ENCODE assay signal across 9 mouse cellular contexts in the genomic region with DNA sequence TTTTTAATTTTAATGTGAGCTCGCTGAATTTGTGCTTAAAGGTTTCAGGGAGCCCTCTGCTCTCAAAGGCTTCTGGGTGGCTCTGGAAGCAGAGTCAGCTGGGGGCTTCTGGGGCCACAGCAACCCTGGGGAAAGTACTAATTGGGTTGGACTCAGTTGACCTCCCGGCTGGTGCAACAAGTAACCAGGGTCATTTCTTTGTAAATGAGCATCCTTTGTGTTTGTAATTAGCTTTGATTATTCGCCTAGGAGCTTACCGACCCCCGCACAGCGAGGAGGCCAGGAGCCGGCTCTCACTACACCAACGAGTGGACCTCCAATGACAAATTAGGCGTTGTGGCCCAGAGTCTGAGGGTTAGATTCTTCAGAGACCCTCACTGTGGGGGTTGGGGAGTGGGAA. TPM values are rescaled to one million over a fixed set of nuclear protein-coding genes. Genes with fewer than 3 reads are reported as not detected.
DNase-seq lines count a peak whose midpoint lies in the region; ATAC-seq and TF ChIP-seq lines count a peak whose summit lies in the region.
"Had no signal": no experiment of that assay in that cellular context is flagged by ENCODE, and none has a peak within 500 bp of the region (broad histone marks: within the 10 kb centered on the region; RNA-seq: fewer than 3 reads in every experiment).

No protein-coding gene starts in this region.

- TF ChIP-seq POLR2A in cortical plate, adult 2 months (IDR thresholded peaks at IDR 0.05; ENCODE audit: extremely low read depth, insufficient read depth, low read length) = no peak

- no peaks in the 10 kb centered on the region for H3K36me3 ChIP-seq in heart, embryonic 16.5 days (ENCODE audit: control insufficient read depth, insufficient read depth)
- no peaks in the 10 kb centered on the region for H3K36me3 ChIP-seq in hindbrain, embryonic 13.5 days
- no peaks in the 10 kb centered on the region for H3K36me3 ChIP-seq in midbrain, embryonic 16.5 days (ENCODE audit: control insufficient read depth, insufficient read depth, low read length)

- WGBS in heart, embryonic 16.5 days = 11% methylated on average over 9 of the region's 9 CpGs
- WGBS in hindbrain, embryonic 13.5 days = 3% methylated on average over 9 of the region's 9 CpGs
- 3% methylated on average over 9 of the region's 9 CpGs for WGBS in midbrain, embryonic 16.5 days

- no peaks in the 10 kb centered on the region for H3K9me3 ChIP-seq in heart, embryonic 16.5 days (replicated peaks; ENCODE audit: control insufficient read depth, low read length)
- H3K9me3 ChIP-seq in hindbrain, embryonic 13.5 days = no peaks in the 10 kb centered on the region
- H3K9me3 ChIP-seq in midbrain, embryonic 16.5 days (replicated peaks; ENCODE audit: control insufficient read depth, low read length, poor library complexity, severe bottlenecking) = no peaks in the 10 kb centered on the region

- H3K4me1 ChIP-seq in heart, embryonic 16.5 days (ENCODE audit: control insufficient read depth, insufficient read depth, low read length) = peaks cover 2% of the 10 kb centered on the region; the same call in 1 of the 2 replicates
- H3K4me1 ChIP-seq in cortical plate, adult 2 months (ENCODE audit: control insufficient read depth, insufficient read depth, low read length) = no peaks in the 10 kb centered on the region
- H3K4me1 ChIP-seq in hindbrain, embryonic 13.5 days (replicated peaks) = peaks cover 10% of the 10 kb centered on the region; the same call in 1 of the 2 replicates
- peaks cover 2% of the 10 kb centered on the region; the same call in 1 of the 2 replicates for H3K4me1 ChIP-seq in midbrain, embryonic 16.5 days (ENCODE audit: control insufficient read depth, insufficient read depth, low read length)

- no peak for TF ChIP-seq CTCF in cortical plate, adult 2 months (IDR thresholded peaks at IDR 0.05; ENCODE audit: extremely low read depth, insufficient read depth, low read length)

- H3K27me3 ChIP-seq in heart, embryonic 16.5 days (ENCODE audit: control insufficient read depth, insufficient read depth, low read length) = peaks cover 7% of the 10 kb centered on the region; the same call in 1 of the 2 replicates
- H3K27me3 ChIP-seq in hindbrain, embryonic 13.5 days = peaks cover 74% of the 10 kb centered on the region
- H3K27me3 ChIP-seq in midbrain, embryonic 16.5 days (ENCODE audit: control insufficient read depth, insufficient read depth, low read depth, low read length) = no peaks in the 10 kb centered on the region; the same call in 1 of the 2 replicates

- no peak for DNase-seq in heart, adult 11 months
- DNase-seq in adrenal gland, postnatal 36 days = no peak
- no peak for DNase-seq in spleen, postnatal 14 days (ENCODE audit: low spot score in 2 of 2)
- DNase-seq in urinary bladder, postnatal 25 days (ENCODE audit: low spot score) = no peak

- H3K4me3 ChIP-seq in heart, embryonic 16.5 days (ENCODE audit: low read length) = peak overlapping the region; percentile 48
- H3K4me3 ChIP-seq in cortical plate, adult 2 months (ENCODE audit: insufficient read depth, low read length) = peak overlapping the region; percentile 37; the same call in 1 of the 2 replicates
- H3K4me3 ChIP-seq in hindbrain, embryonic 13.5 days = peak overlapping the region; percentile 35
- peak overlapping the region; percentile 39; the same call in 1 of the 2 replicates for H3K4me3 ChIP-seq in midbrain, embryonic 16.5 days (ENCODE audit: low read depth, low read length)

- no peak for ATAC-seq in heart, embryonic 16.5 days (replicated peaks; ENCODE audit: extremely low read depth, insufficient read depth, low FRiP score)
- peak; percentile 64 for ATAC-seq in hindbrain, embryonic 13.5 days (ENCODE audit: low FRiP score)
- ATAC-seq in midbrain, embryonic 16.5 days = 0 out of 2 replicates have a peak, but pooled peaks have one; percentile 36

- H3K4me2 ChIP-seq in heart, embryonic 16.5 days (ENCODE audit: low read depth, low read length) = peak overlapping the region; percentile 70
- H3K4me2 ChIP-seq in hindbrain, embryonic 13.5 days = peak overlapping the region; percentile 57
- peak overlapping the region; percentile 73 for H3K4me2 ChIP-seq in midbrain, embryonic 16.5 days (ENCODE audit: low read length)

- H3K9ac ChIP-seq in heart, embryonic 16.5 days (ENCODE audit: low read length) = no peak overlapping the region
- H3K9ac ChIP-seq in hindbrain, embryonic 13.5 days = 0 out of 2 replicates have a peak overlapping the region, but pooled peaks have one; percentile 51
- H3K9ac ChIP-seq in midbrain, embryonic 16.5 days (ENCODE audit: low read depth, low read length) = no peak overlapping the region

- no peak overlapping the region for H3K27ac ChIP-seq in heart, embryonic 16.5 days (ENCODE audit: low read length)
- H3K27ac ChIP-seq in cortical plate, adult 2 months (ENCODE audit: insufficient read depth, low read length) = no peak overlapping the region
- H3K27ac ChIP-seq in hindbrain, embryonic 13.5 days = peak overlapping the region; percentile 66
- H3K27ac ChIP-seq in midbrain, embryonic 16.5 days (ENCODE audit: low read length) = no peak overlapping the region

RNA-seq across cellular contexts. Expression of gene Bsx, which starts 14.7 kb away (rescaled TPM):
- not detected in 2 replicates for polyA plus RNA-seq in heart, embryonic 16.5 days (2015; fragmentation: Nextera tagmentation; extraction: Ambion mirVana)
- polyA plus RNA-seq in cortical plate, adult 2 months (2012; rRNA removed) = 0.04 and 0.10 TPM in 2 replicates
- polyA plus RNA-seq in hindbrain, embryonic 13.5 days (2015; fragmentation: Nextera tagmentation; extraction: Ambion mirVana) = not detected in 2 replicates
- polyA plus RNA-seq in midbrain, embryonic 16.5 days (2015; fragmentation: Nextera tagmentation; extraction: Ambion mirVana) = 1.8 and 2.5 TPM in 2 replicates
- not detected for total RNA-seq in adrenal gland, postnatal 36 days (2021)
- total RNA-seq: left cerebral cortex, postnatal 10 days had no signal

RNA-seq across cellular contexts. Expression of gene Hspa8, which starts 58.4 kb away (rescaled TPM):
- polyA plus RNA-seq in heart, embryonic 16.5 days (2015; fragmentation: Nextera tagmentation; extraction: Ambion mirVana) = 2,017 and 2,064 TPM in 2 replicates
- 1,998 and 2,235 TPM in 2 replicates for polyA plus RNA-seq in cortical plate, adult 2 months (2012; rRNA removed)
- polyA plus RNA-seq in hindbrain, embryonic 13.5 days (2015; fragmentation: Nextera tagmentation; extraction: Ambion mirVana) = 2,762 and 2,865 TPM in 2 replicates
- 3,317 and 3,489 TPM in 2 replicates for polyA plus RNA-seq in midbrain, embryonic 16.5 days (2015; fragmentation: Nextera tagmentation; extraction: Ambion mirVana)
- 1,000 to 10,000 TPM; 1,561 to 3,265 TPM for total RNA-seq in adrenal gland, postnatal 36 days (2021)
